Mouse (Mus musculus): Measurements from ENCODE around the gene Adgre4. TPM values are rescaled to one million over a fixed set of nuclear protein-coding genes. Genes with fewer than 3 reads are reported as not detected.
"Not testable (repeated sequence)": the region's sequence is repeated elsewhere in the genome, so short reads cannot be mapped to it uniquely, and the experiment has no call there.

Adgre4 gene
- total RNA-seq (2022) = 1 to 10 TPM in 1 of 4 experiments, under 1 TPM in 3; 0.31 to 1.3 (median 0.41) TPM

GRCm38 (mm10) chr17:55749786-55750185 lies at the start of gene Adgre4:
Gene Adgre4, plus strand, starts transcription at chr17:55749984.
- peak; percentile 12 for DNase-seq (ENCODE audit: low spot score)

DNA sequence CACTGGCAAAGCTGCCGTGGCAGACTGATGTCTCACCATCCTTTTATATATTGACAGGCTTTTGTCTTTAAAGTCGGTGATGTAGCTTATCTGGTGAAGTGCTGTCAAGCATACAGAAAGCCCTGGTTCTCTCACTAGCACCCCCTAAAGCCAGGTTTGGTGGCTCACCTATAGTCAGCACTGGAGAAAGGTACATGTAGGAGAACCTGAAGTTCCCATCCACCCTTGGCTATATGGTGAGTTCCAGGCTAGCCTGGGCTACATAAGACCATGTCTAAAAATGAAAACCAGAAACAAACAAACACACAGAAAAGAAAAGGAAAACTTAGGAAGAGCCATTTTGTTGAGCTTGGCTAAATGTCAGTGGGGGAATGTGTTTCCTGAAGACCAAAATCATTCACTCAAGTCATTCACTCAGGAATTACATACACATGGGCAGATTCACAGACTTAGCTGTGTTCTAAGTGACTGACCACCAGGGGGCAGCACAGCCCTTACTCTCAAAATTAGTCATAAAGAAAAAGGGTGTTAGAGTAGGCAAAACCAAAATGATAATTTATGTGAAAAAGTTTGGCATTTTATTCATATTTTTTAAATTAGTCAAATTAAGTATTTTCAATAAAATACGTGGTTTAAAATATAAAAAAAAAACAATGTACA lies 47.5 kb upstream of the Adgre4 start:
- DNase-seq (ENCODE audit: low spot score) = peak; percentile 67

DNA sequence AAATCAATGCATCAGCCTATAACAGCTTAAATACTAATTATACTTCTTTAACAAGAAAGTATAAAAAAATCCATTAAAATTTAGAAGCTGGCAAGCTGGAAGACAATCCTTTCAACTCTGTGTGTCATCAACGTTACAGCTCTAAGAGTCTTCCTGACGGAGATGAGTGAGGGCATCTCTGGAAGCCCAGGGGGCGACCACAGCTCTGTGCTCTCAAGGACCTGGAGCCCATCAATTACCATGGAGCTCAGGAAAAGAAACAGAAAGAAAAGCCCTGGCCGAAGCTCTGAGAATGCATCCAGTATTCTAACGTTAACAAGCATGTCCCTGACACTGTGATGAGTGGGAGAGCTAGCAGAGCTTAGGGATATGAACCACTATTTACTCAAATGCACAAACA lies 46.9 kb upstream of the Adgre4 start:
- DNase-seq (ENCODE audit: low spot score) = no peak

GRCm38 (mm10) chr17:55711984-55712811 lies 37.6 kb upstream of the Adgre4 start, which contains the start of gene Pot1b:
Gene Pot1b, minus strand, starts transcription at chr17:55712628.
- peak; percentile 97 for DNase-seq (ENCODE audit: low spot score)

DNA sequence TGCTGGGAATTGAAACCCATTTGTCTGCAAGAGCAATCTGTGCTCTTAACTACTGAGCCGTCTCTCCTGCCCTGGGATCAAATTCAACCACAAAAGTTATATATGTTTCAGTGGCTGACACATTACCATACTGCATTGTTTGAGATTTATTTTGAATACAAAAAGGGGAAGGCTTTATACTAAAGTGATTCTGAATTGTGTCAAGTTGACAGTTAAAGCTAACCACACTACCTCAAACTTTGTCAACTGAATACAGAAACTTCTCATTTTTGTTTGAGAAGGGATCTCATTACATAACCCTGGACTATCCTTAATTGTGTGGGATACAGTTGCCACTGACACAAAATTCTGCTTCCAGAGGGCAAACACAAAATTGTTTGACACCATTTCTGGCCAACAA lies 28.5 kb upstream of the Adgre4 start:
- no peak for DNase-seq (ENCODE audit: low spot score)

DNA sequence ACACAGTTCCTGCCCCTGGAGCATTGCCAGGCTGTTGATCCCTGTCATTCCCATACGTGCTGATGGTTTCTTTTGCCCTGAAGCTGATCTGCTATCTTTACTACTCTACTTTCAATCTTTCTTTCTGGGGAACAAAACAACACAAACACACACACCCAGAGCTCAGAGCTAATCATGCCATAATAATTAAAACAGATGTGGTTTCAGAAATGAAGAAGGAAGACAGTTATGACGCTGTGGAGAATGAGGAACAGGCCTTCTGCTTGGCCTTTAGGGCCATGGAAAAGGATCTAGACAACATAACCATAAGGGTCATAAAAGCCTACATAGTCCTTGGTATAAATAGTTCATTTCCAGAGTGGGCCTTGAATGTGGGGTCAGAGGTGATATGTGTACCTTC lies 27.5 kb upstream of the Adgre4 start:
- no peak for DNase-seq (ENCODE audit: low spot score)

DNA sequence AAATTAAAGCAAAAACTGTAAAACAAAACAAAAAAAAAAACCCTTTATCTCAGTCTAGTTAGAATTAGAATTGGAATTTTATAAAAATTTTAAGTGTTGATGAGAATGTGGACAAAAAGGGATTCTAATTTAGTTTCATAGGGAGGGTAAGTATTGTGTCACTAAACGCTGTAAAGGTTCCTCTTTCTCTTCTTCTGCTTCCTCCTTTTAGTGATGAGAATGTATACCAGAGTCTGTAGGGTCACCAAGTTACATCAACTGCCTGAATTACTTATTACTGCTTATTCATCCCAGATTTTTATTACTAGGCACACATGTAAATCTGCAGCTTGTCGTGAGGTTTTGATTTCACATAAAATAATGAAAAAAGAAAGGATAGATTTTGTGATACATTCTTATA lies 23.6 kb upstream of the Adgre4 start:
- no peak for DNase-seq (ENCODE audit: low spot score)

DNA sequence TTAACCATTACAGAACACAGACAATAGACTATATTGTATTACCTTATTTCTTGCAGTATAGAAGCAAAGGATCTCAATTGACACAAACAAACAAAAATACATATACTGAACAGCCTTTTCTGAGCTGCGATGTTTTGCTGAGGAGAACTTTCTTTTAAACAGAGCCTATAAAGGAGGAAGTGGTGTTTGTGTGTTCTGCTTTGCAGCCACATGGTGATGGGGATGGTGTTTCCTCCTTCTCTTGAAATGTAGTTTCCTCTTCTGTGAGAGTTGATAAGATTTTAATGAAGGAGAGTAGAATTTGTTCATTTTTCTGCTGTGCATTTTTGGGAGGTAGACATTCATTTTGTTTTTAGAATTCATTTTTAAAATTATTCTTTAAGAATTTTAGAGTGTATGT lies 13.1 kb upstream of the Adgre4 start:
- DNase-seq (ENCODE audit: low spot score) = no peak

- no peak for DNase-seq (ENCODE audit: low spot score)
These were observed 1.4 kb downstream of the Adgre4 start for GRCm38 (mm10) chr17:55751170-55751569.

- DNase-seq (ENCODE audit: low spot score) = no peak
These were observed 63.9 kb downstream of the Adgre4 start for GRCm38 (mm10) chr17:55813642-55814041.

DNA sequence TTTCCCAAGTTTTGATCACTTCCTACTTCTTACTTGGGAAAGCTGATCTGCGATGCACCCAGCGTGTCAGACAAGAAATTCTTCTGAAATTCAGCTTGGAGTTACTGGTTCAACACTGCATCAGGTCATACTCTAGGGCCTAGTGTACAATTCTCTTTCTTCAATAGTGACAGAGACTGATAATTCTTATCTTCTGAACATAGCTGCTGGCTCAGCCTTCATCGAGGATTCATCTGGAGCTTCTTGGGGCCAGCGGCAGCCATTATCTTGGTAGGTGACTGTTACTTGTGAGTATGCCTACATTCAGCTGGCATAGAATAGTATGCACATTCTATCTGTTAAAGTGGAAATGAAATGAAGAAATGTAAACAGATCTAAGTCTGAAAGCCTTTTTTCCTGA lies 67.1 kb downstream of the Adgre4 start:
- no peak for DNase-seq (ENCODE audit: low spot score)

GRCm38 (mm10) chr17:55821566-55821965 lies 71.8 kb downstream of the Adgre4 start:
- no peak for DNase-seq (ENCODE audit: low spot score)

- no peak for DNase-seq (ENCODE audit: low spot score)
These were observed 93.3 kb downstream of the Adgre4 start for GRCm38 (mm10) chr17:55843067-55843466.

DNA sequence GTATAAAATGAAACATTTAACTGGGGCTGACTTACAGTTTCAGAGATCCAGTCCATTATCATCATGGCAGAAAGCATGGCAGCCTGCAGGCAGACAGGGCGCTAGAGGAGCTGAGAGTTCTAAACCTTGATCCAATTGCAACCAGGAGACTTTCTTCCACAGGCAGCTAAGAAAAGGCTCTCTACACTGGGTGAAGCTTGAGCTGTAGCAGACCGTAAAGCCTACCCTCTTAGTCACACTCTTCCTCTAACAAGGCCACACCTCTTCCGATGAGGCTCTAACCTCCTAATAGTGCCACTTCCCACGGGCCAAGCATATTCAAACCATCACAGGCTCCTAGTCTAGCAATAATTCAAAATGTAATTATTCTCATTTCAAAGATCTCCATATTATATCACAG lies 127.4 kb downstream of the Adgre4 start:
- DNase-seq (ENCODE audit: low spot score) = no peak

DNA sequence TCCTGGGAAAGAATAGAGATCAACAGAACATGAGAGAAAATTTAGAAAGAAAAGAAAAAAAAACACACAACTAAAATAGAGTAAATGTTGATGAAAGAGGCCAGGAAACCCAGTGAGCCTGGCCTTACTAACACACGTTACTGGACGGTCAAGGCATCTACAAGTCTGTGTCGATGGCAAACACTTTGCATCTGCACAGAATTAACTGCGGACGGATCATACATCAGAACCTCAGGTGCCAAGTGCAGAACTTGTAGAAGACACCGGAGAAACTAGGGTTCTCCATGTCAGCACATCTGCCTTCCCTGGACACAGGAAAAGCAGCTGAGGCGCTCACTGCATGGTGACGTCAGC lies 128.5 kb downstream of the Adgre4 start:
- DNase-seq (ENCODE audit: low spot score) = not testable (repeated sequence)

- peak; percentile 85 for DNase-seq (ENCODE audit: low spot score)
These were observed 129.0 kb downstream of the Adgre4 start, which contains the start of gene Zfp119a for GRCm38 (mm10) chr17:55878636-55879369. Gene Zfp119a, minus strand, starts transcription at chr17:55878930.

DNA sequence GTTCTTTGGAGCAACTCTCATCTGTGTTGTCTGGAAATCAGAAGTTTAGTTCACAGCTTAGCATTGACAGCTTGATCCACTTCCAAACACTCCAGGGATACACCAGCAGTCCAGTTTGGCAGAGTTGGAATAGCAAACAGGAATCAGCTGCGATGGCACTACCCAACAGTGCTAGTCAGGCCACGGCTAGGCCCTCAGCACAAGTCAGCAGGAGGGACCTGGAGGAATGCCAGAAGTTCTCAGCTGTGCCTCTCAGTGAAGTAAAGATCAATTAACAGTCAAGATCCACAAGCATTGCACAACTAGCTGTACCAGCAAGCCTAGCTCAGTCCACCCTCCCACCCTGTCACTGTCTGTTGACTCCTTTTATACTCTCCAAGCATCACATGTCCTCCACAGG lies 133.8 kb downstream of the Adgre4 start:
- DNase-seq (ENCODE audit: low spot score) = no peak

- DNase-seq (ENCODE audit: low spot score) = no peak
These were observed 135.1 kb downstream of the Adgre4 start for GRCm38 (mm10) chr17:55884912-55885311.

DNA sequence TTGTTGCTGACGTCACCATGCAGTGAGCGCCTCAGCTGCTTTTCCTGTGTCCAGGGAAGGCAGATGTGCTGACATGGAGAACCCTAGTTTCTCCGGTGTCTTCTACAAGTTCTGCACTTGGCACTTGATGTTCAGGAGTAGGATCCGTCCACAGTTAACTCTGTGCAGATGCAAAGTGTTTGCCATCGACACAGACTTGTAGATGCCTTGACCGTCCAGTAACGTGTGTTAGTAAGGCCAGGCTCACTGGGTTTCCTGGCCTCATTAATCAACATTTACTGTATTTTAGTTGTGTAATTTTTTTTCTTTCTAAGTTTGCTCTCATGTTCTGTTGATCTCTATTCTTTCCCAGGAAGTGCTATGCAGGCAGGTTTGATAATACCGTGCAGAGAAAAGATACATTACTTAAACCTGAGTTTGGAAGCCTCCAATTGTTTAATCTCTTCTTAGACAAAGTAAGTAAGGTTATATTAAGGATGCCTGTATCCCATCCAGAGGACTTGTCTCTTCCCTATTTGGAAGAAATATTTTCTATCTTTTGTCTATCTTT lies 142.7 kb downstream of the Adgre4 start:
- not testable (repeated sequence) for DNase-seq (ENCODE audit: low spot score)

GRCm38 (mm10) chr17:55903087-55903486 lies 153.3 kb downstream of the Adgre4 start:
- no peak for DNase-seq (ENCODE audit: low spot score)
